Mouse (Mus musculus) intestine, embryonic 14.5 days (tissue): ENCODE measurements around the gene Sh2d2a. TPM values are rescaled to one million over a fixed set of nuclear protein-coding genes. Genes with fewer than 3 reads are reported as not detected.
"Not testable (repeated sequence)": the region's sequence is repeated elsewhere in the genome, so short reads cannot be mapped to it uniquely, and the experiment has no call there.

Experiments used
- ATAC-seq: fragments of 200-750 bp; cut with Nextera tagmentation; replicated peaks from 2 replicates; pipeline ENCODE4 v1.8.0; 2017; ENCODE audit warnings: low read depth, moderate number of reproducible peaks, moderate TSS enrichment, moderate library complexity; ENCODE audit not compliant: low FRiP score, low TSS enrichment
- DNase-seq: peaks from one replicate; pipeline ENCODE4 v3.0.0-alpha.2; 2018; ENCODE audit warnings: low spot score
- H3K27ac ChIP-seq: fragments of 300-500 bp; sonication (generic); 2 replicates; pipeline ENCODE4 v1.5.1; 2014; ENCODE audit warnings: low read depth, mild to moderate bottlenecking, control low read depth
- H3K27me3 ChIP-seq: fragments of 300-500 bp; sonication (generic); replicated peaks from 2 replicates; pipeline ENCODE4 v1.6.1; 2014; ENCODE audit warnings: low read length, control low read depth; ENCODE audit not compliant: control insufficient read depth, insufficient read depth
- H3K36me3 ChIP-seq: fragments of 300-500 bp; sonication (generic); 2 replicates; pipeline ENCODE4 v1.6.1; 2014; ENCODE audit warnings: low read length, control low read depth; ENCODE audit not compliant: control insufficient read depth, insufficient read depth
- H3K4me1 ChIP-seq: fragments of 300-500 bp; sonication (generic); replicated peaks from 2 replicates; pipeline ENCODE4 v1.6.1; 2014; ENCODE audit warnings: low read length, control low read depth, mixed read lengths; ENCODE audit not compliant: control insufficient read depth, insufficient read depth
- H3K4me2 ChIP-seq: fragments of 300-500 bp; sonication (generic); 2 replicates; pipeline ENCODE4 v1.6.1; 2014; ENCODE audit warnings: low read length
- H3K4me3 ChIP-seq: fragments of 300-500 bp; sonication (generic); 2 replicates; pipeline ENCODE4 v1.5.1; 2014; ENCODE audit warnings: low read depth, low read length, control low read depth, mixed read lengths
- H3K9ac ChIP-seq: fragments of 300-500 bp; sonication (generic); 2 replicates; pipeline ENCODE4 v1.6.1; 2014; ENCODE audit warnings: mild to moderate bottlenecking, low read length
- H3K9me3 ChIP-seq: fragments of 300-500 bp; sonication (generic); 2 replicates; pipeline ENCODE4 v1.6.1; 2016; ENCODE audit warnings: low read length, control low read depth; ENCODE audit not compliant: control insufficient read depth
- WGBS: fragments of 180-500 bp; shearing (Covaris S2); extraction: QIAGEN DNeasy Blood & Tissue Kit; methylation state at CpG from one replicate; pipeline ENCODE4 v1.1.7; 2014; 5-methylcytosine and 5-hydroxymethylcytosine counted together
- polyA plus RNA-seq: library from polyadenylated mRNA; unstranded; fragments of >200 nt; fragmentation: Nextera tagmentation; extraction: Ambion mirVana; gene quantifications from 2 replicates; pipeline ENCODE4 v1.2.1, GENCODE M21; 2014

The Sh2d2a gene
- polyA plus RNA-seq, 1 experiment from 2014 or later = 0.28 TPM

DNA sequence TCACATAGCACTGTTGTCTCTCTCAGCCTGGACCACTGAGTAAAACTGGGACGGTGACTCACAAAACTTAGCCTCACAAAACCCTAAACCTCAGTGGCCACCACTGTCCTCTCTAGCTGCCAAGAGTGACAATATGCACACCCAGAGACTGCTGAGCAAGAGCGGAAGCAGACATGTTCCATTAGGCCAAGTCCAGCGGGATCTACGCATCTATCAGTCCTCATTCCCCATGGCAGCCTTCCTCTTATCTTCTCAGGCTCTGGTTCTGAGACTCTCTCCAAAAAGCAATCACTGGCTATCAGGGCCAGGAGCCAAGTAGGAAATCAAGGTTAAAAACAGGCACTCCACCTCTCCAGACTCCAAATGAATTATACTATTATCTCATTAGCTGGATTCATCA, 31.2 kb downstream of the Sh2d2a start:
- DNase-seq (no peak), ATAC-seq (no peak)
- no peaks in the 10 kb centered on the region for H3K27me3 ChIP-seq
- H3K4me3 ChIP-seq = no peak overlapping the region
- H3K36me3 ChIP-seq = peaks cover 48% of the 10 kb centered on the region
- H3K9me3 ChIP-seq = no peaks in the 10 kb centered on the region
- no peak overlapping the region for H3K27ac ChIP-seq
- H3K4me1 ChIP-seq = no peaks in the 10 kb centered on the region
- H3K4me2 ChIP-seq = no peak overlapping the region
- WGBS = 92% methylated on average over 4 of the region's 4 CpGs
- no peak overlapping the region for H3K9ac ChIP-seq

DNA sequence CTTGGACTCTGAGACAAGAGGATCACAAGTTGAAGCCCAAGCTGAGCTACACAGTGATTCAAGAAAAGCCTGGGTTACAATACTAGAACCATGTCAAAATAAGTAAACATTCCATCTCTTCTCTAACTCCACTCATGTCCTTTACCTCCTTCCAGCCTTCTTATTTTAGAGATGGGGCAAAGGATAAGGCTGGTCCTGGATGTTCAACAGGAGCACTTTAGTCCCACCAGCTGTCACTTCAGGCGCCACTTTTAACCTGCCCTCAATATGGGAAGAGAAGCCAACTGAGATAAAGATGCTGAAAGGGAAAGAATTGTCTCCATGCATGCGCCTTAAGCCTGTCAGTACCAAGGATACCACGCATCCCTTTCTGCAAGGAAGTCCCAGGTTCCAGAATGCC, 37.7 kb downstream of the Sh2d2a start:
- WGBS = 5% methylated on average over 3 of the region's 3 CpGs
- Histone ChIP-seq H3K4me3 (peak overlapping the region; percentile 91), H3K4me1 (peaks cover 14% of the 10 kb centered on the region; the same call in 1 of the 2 replicates), H3K27me3 (no peaks in the 10 kb centered on the region), H3K36me3 (peaks cover 22% of the 10 kb centered on the region), H3K4me2 (peak overlapping the region; percentile 87), H3K9me3 (no peaks in the 10 kb centered on the region), H3K27ac (0 out of 2 replicates have a peak overlapping the region, but pooled peaks have one; percentile 80), H3K9ac (peak overlapping the region; percentile 92)
- ATAC-seq (no peak), DNase-seq (no peak)

GRCm38 (mm10) chr3:87884708-87885251, 38.2 kb downstream of the Sh2d2a start:
- H3K9me3 ChIP-seq = no peaks in the 10 kb centered on the region
- ATAC-seq = peak; percentile 2; the same call in 1 of the 2 replicates
- peaks cover 14% of the 10 kb centered on the region; the same call in 1 of the 2 replicates for H3K4me1 ChIP-seq
- peak; percentile 82 for DNase-seq
- peak overlapping the region; percentile 92 for H3K9ac ChIP-seq
- peaks cover 20% of the 10 kb centered on the region for H3K36me3 ChIP-seq
- H3K27ac ChIP-seq = peak overlapping the region; percentile 80
- peak overlapping the region; percentile 91 for H3K4me3 ChIP-seq
- peak overlapping the region; percentile 87 for H3K4me2 ChIP-seq
- no peaks in the 10 kb centered on the region for H3K27me3 ChIP-seq
- WGBS = under 1% methylated on average over 26 of the region's 28 CpGs

DNA sequence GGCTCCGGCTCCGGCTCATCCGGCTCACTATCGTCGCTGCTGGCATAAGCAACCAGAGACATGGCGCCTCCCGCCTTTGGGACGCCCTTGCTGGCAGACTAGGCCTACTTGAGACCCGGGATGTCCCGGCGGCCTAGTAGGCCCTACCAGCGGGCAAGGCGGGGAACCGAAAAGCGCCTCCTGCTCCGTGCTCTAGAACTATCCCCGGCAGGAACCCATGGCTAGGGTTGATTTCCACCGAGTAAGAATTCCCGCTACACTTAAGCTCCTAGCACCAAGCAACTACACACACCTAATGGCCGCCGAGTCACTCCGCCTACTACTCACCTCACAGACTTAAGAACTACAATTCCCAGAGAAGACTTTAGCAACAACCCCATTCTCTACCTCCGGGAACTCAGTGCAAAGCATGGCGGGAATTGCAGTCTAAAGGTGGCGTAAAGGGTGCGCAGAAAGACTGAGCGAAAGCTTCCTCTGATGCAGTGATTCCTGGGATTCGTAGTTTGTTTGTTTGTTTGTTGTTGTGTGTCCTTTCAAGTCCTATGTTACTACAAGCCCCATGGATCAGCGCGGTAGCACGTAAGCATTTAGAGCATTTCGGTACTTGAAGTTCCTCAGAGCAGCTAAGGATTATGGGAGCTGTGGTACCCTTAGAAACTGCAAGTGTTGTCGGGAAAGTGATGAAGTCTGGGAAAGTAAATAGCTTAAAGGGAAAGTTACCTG, 38.9 kb downstream of the Sh2d2a start, which contains the start of gene Prcc:
Prcc (minus strand) TSS at position 328 of the 723 bp plus-strand sequence.
- Histone ChIP-seq H3K4me2 (peak within 1 kb of the TSS; percentile 87), H3K27me3 (no peaks in the 10 kb centered on the region), H3K36me3 (peaks cover 14% of the 10 kb centered on the region), H3K4me3 (peak within 1 kb of the TSS; percentile 91), H3K4me1 (peaks cover 14% of the 10 kb centered on the region; the same call in 1 of the 2 replicates), H3K9ac (peak within 1 kb of the TSS; percentile 92), H3K9me3 (no peaks in the 10 kb centered on the region), H3K27ac (peak within 1 kb of the TSS; percentile 80)
- WGBS = under 1% methylated on average over 33 of the region's 33 CpGs
- DNase-seq = peak; percentile 88
- peak; percentile 97 for ATAC-seq

GRCm38 (mm10) chr3:87886004-87886365, 39.4 kb downstream of the Sh2d2a start:
- peak overlapping the region; percentile 51 for H3K9ac ChIP-seq
- no peaks in the 10 kb centered on the region for H3K27me3 ChIP-seq
- no peak for DNase-seq
- H3K36me3 ChIP-seq = peaks cover 8% of the 10 kb centered on the region; the same call in 1 of the 2 replicates
- H3K27ac ChIP-seq = no peak overlapping the region
- H3K4me2 ChIP-seq = peak overlapping the region; percentile 87
- H3K4me3 ChIP-seq = peak overlapping the region; percentile 91
- no peak for ATAC-seq
- 15% methylated on average over 10 of the region's 10 CpGs for whole genome bisulfite sequencing
- H3K9me3 ChIP-seq = no peaks in the 10 kb centered on the region
- peaks cover 14% of the 10 kb centered on the region; the same call in 1 of the 2 replicates for H3K4me1 ChIP-seq

- 86% methylated on average over 6 of the region's 6 CpGs for WGBS
- ATAC-seq = no peak
- Histone ChIP-seq H3K9me3 (no peaks in the 10 kb centered on the region), H3K9ac (no peak overlapping the region), H3K36me3 (peaks cover 5% of the 10 kb centered on the region; the same call in 1 of the 2 replicates), H3K27me3 (no peaks in the 10 kb centered on the region), H3K4me2 (peak overlapping the region; percentile 87), H3K4me3 (peak overlapping the region; percentile 91; the same call in 1 of the 2 replicates), H3K27ac (no peak overlapping the region), H3K4me1 (peaks cover 14% of the 10 kb centered on the region; the same call in 1 of the 2 replicates)
- no peak for DNase-seq
Measured at GRCm38 (mm10) chr3:87886416-87886815, 39.9 kb downstream of the Sh2d2a start.

DNA sequence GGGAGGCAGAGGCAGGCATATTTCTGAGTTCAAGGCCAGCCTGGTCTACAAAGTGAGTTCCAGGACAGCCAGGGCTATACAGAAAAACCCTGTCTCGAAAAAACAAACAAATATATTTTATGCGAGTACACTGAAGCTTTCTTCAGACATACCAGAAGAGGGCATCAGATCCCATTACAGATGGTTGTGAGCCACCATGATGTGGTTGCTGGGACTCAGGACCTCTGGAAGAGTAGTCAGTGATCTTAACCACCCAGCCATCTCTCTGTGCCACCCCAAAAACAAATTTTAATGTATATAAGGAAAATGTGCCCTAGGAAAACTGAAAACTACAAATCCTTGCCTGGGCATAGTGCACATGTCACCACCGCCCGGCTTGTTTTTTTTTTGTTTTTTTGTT, 40.8 kb downstream of the Sh2d2a start:
- H3K27me3 ChIP-seq, H3K4me3 ChIP-seq, H3K36me3 ChIP-seq, DNase-seq, H3K9me3 ChIP-seq, H3K4me2 ChIP-seq, H3K27ac ChIP-seq, ATAC-seq, H3K9ac ChIP-seq: not testable (repeated sequence)
- H3K4me1 ChIP-seq = peaks cover 14% of the 10 kb centered on the region; the same call in 1 of the 2 replicates
- WGBS = 85% methylated on average over 4 of the region's 4 CpGs

DNA sequence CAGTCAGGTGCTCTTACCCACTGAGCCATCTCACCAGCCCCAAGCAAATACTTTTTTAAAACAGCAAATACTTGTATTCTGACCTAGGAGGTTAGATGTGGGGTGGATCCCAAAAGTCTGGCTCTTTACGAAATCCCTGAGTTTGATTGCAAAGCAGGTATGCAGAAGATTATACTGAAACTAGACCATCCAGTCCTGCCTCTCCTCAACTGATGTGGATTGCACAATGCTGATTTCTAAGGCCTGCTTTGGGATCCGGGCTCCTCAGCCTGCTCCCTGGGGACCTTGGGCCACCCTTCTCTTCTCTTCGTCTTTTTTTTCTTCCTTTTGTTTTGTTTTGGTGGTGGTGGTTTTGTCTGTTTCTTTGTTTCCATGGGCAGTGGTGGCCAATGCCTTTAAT, 44.9 kb downstream of the Sh2d2a start:
- Histone ChIP-seq H3K9ac (no peak overlapping the region), H3K4me2 (no peak overlapping the region), H3K4me1 (no peaks in the 10 kb centered on the region), H3K27me3 (no peaks in the 10 kb centered on the region), H3K9me3 (no peaks in the 10 kb centered on the region), H3K36me3 (no peaks in the 10 kb centered on the region), H3K4me3 (no peak overlapping the region), H3K27ac (no peak overlapping the region)
- DNase-seq = no peak
- ATAC-seq = no peak
- 71% methylated on average over 3 of the region's 3 CpGs for WGBS
